Mouse (Mus musculus) brain, adult 2 months (tissue): Measurements from ENCODE around the gene Taf11.

Experiments used
- DNase-seq: peaks from one replicate; pipeline ENCODE4 v3.0.0; 2011; ENCODE audit warnings: low read depth, low spot score

Gene Taf11

DNA sequence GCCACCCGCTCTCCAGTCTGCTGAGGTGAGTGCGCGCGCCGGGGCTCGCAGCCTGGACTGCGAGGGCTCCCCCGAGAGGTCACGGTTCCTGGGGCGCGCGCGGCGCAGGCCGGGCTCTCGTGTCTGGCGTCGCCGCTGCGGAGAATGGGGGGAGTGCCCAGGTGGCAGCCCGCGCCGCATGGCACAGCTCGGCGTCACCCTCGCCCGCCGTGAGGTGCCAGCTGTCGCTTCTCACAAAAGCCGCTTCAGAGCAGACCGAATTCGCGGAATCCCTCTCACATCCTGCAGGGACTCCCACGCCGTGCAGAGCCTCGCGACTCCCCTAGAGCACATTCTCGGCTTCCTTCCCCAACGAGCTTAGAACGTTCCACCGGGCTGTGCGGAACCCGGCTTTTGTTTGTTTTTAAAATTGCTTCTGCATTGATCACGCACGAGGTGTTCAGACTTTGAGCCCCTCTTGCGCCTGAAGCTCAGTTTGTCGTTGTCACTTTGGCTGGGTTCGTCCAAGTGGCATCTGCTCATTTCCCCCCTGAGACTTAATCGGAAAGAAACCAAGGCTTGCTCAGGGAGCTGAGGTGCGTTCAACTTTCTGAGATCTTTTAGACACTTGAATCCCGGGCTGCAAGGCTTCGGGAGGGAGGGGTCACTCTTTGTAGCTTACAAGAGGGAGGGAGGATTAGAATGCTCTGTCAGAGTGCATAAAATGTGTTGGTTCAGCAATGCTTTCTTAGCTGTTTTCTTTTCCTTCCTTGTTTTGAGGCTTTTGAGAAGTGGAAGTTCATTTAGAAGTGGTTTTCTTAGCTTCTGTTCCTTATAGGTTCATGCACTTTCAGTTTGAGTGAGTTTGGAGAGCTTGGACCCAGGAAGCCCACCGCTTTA, at the start of gene Taf11:
Gene Taf11, minus strand, starts transcription at position 223 of the 879 bp plus-strand sequence.
- peak; percentile 94 for DNase-seq

DNA sequence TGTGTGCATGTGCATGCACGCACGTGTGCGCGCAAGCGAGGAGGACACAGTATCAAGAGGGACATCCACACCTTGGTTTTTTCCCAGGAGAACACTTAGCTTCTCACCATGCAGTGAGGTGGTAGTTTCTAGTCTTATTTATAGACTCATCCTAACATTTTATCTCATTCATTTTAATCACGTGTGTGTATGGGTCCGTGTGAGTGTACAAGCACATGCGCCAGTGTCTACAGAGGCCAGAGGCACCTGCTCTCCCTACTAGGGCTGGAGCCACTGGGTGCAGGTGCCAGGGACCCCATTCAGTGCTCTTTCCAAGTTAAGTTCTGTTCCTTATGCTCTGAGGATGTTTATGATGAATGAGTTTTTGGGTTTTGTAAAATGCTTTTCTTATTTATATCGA, 48.0 kb upstream of the Taf11 start:
- DNase-seq = no peak

DNA sequence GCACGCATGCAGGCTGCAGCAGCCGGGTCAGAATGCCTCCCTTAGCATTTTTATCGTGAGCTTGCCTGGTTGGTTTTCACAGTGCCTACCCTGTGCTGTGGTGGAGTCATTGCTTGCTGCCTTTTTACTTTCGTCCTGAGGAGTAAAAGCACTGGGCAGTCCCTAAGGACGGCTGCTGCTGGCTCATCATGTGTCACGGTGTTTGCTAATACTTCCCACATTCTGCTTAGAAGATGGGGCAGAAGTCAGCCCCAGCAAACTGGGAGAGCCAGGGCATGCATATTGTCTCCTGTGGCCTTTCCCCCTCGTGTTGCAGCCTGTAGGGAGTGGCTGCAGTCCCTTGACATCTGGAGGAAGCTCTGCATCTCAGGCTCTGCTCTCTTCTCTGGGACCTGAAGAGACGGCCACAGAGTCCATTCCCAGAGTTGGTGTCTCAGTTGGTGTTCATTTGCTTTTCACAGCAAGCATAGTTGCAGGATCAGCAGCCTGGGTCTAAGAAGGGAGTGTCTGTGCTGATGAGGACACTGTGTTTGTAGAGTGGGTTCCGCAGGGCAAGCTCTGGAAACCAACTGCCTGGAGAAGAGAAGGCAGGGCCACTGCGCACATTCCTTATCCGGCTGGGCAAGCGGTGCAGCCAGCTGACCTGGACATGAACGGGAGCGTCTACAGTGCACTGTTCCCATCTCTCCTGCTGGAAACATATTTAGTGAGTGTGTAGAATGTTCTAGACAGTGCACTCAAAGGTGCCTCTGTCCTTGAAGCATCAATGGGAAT, 45.2 kb upstream of the Taf11 start:
- no peak for DNase-seq

DNA sequence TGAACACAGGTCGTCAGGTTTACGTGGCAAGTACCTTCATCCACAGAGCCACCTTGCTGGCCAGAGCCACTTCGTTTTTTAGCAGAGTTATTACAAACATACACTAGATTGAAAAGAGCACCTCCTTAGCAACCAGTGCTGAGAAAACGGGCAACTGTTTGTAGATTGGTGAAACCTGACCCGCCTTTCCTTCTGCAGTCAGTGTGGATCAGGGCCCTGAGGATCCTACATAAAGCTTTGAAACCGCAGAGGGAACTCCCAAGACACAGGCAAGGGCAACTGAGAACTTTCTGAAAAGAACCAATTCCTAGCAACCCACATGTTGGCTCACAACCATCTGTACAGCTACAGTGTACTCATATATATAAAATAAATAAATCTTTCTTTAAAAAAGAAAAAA, 43.5 kb upstream of the Taf11 start:
- DNase-seq = no peak

DNA sequence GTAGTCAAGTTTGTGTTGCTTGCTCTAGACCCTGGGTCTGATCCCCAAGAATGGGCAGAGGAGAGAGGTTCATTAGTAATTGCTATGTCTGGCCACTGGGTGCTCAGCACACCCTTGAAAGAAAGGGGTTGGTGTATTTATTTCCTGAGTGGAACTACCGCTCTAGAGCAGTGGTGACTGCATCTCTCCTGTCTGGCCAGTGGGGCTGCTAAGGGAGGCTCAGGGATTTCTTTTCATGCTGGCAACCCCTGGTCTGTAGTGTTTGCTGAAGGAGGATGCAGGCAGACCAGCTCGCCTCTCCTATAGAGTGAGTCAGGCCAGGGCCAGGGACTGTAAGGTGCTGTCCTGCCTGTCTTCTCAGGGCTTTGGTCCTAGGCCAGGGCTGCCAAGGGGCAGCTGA, 37.5 kb upstream of the Taf11 start:
- DNase-seq = no peak

DNA sequence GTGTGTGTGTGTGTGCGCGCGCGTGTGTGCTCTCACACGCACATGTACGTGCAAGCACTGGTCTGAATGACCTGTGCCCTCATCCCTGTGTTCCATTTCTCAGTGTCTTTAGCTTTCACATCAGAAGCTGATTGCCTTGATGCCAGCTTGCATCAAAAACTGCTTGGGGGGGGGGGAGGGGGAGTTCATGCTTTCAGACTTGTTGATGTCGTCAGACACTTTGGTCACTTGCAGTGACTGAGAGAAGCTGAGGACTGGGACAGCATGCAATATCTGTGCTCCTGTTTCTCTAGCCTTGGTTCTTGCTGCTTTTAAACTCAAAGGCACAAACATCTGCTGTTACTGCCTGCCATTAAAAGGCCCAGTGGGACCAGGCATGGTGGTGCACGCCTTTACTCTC, 36.7 kb upstream of the Taf11 start:
- DNase-seq = no peak

DNA sequence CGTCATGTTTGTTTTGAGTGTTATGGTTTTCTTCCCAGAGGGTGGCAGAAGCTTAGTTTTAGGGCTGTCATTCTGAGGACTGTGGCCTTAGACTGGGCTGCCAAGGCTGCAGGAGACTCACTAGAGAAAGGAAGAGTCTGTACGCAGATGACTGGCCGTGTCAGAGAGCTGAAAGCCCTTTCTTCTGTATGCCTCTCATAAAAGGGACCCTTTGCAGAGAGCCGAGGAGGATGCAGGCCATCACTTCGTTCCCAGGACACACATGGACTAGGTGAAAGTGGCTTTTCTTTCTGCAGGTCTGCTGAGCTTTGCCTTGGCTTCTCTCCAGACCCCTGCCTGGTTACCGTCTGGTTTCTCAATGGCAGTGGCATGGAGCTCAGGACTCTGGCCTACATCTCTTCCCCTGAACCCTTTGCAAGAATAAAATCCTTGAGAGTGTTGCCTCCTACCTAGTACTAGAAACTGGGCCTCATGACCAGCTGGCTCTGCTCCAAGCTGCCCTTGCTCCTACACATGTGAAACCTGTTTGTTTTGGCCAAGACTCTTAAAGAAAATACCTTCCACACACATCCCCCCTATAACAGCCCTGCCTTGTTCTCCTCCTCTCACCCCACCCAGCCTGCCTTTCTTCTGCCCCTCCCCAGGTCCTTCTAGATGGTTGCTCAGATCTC, 36.0 kb upstream of the Taf11 start:
- DNase-seq = peak; percentile 97

DNA sequence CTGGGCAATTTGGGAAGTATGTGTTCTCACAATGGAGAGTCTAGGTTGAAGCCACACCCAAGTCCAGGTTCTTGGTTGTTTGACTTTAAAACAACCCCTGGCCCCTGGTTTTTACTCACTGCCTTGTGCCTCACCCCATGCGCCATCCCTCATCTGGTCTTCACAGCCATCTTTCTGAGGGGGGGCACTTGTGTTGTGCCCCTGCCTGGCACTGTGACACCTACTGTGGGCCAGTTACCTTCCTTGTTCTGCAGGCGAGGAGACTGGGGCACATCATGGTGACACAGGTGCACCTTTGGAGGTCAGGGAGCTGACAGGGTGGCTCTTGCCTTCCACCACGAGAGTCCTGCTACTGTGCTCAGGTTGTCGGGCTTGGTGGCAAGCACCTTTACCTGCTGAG, 32.5 kb upstream of the Taf11 start:
- no peak for DNase-seq

DNA sequence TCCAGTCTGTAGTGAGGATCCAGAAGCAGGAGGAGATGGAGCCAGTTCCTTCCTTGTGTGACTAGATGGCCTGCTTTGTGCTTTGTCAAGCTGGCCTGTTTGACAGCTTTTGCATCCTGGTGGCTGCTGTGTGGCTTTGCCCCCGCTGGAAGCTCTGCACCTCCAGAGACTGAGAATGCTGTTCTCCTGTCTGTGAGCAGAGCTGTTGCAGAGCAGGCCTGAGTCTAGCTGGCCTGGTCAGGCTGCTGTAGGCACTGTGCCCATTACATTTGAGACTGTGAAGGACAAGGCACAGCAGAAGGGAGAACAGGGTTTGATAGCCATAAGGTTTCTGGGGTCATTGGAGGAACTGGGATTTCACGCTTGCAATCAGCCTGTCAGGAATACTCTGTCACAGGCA, 32.1 kb upstream of the Taf11 start:
- peak; percentile 77 for DNase-seq

DNA sequence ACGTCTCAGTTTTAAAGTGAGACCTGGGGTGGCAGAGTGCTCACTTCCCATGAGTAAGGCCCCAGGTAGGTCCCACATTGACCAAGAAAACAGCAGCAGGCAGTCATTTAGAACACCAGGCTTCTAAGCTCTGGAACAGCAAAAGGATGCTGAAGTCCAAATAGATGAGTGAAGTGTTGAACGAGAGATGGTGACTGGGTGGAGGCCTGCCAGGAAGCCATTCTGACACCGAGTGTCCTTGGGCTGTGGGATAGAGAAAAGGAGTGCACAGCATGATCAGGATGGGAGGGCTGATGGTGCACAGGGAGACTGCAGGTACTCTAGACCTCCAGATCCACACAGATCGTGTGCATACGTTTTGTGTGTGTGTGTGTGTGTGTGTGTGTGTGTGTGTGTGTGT, 31.5 kb upstream of the Taf11 start:
- no peak for DNase-seq

DNA sequence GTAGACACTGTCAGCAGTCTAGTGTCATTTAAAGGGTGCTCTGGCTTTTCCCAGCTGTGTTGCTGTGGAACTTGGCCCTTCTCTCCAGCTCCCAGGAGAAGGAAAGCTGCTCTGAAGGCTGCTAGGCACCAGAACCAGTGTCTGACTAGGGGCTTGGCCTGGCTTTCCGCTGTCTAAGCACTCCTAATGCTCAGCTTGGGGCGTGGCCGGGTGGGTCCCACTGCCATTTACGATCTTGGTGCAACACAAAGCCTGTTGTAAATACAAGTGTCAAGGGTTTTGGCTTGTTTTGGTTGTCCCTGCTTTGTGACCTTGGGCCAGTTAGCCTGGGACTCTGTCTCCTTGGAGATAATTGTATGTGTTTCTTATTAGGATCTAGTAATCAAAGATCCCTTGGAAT, 30.7 kb upstream of the Taf11 start:
- DNase-seq = no peak

DNA sequence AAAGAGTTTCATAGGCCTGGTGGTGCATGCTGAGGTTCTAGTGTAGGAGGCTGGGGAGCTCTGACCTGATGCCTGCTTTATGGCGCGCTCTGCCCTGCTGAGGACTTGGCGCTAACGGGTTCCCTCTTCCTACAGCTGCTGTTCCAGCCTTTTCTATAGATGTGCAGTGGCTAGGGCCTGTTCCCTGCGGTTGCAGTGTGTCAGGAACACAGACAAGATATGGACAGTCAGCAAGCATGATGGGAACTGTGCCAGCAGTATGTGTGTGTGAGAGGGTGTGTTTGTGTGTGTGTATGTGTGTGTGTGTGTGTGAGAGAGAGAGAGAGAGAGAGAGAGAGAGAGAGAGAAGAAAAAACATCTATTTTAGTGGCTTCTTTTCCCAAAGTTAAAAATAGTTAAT, 29.4 kb upstream of the Taf11 start:
- no peak for DNase-seq

DNA sequence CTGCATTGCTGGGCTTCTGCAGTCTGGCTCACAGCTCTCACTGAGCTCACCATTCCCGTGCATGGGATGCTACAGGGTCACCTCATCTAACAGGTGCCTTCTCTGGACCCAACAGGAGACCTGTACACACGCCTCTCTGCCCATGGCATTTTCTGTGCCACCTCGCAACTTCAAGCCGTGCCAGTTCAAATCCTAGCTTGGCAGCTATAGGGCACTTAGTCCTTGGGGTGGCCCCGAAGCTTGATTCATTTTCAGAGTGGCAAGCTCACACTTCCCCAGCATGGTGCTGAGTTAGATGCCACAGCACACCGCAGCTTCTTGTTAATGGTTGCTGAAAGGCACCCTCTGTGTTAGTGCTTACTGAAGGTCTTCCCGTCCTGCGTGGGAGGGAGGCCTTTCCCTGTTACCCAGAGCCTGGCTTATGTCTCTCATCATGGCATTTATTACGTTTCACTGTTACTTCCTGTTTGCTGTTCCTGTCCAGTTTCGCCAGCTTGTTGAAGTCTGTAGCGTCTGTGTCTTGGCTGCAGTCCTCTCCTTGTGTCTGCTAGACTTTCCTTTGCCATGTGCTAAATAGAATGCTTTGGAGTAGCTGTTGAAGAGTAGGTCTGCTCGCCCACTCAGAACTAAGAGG, 28.6 kb upstream of the Taf11 start:
- peak; percentile 63 for DNase-seq

DNA sequence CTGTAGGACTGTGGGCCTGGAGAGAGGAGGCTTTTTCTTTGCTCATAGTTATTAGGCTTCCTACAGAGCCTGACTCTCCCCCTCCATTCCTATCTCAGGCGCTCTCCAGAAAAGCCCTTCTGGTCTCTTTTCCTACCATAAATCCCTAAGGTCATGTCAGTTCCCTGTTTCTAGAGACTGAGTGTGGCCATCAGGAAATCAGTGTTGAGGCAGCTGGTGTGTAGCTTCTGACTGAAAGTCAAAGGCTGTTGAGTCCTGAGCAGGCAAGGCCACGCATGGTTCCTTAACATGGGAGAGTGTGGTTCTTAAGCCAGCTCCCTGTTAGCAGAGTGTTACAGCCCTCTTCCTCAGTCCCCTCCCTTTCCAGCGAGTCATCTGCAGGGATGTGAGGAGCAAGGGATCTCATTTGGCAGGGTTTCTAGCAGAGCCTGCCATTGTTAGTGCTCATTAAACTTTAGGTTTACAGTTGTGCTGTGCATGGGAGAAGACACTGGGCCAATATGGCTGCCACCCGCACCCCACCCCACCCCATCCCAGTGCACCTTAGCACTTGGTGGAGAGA, 27.5 kb upstream of the Taf11 start:
- DNase-seq = no peak

DNA sequence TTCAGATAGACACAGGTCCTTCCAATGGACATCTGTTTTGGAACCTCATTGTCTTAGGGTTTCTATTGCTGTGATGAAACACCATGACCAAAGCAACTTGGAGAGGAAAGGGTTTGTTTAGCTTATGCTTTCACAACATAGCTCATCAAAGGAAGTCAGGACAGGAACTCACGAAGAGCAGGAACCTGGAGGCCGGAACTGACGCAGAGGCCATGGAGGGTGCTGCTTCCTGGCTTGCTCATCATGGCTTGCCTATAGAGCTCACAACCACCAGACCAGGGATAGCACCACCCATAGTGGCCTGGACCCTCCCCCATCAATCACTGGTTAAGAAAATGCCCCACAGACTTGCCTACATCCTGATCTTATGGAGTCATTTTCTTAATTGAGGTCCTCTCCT, 25.4 kb upstream of the Taf11 start:
- no peak for DNase-seq

DNA sequence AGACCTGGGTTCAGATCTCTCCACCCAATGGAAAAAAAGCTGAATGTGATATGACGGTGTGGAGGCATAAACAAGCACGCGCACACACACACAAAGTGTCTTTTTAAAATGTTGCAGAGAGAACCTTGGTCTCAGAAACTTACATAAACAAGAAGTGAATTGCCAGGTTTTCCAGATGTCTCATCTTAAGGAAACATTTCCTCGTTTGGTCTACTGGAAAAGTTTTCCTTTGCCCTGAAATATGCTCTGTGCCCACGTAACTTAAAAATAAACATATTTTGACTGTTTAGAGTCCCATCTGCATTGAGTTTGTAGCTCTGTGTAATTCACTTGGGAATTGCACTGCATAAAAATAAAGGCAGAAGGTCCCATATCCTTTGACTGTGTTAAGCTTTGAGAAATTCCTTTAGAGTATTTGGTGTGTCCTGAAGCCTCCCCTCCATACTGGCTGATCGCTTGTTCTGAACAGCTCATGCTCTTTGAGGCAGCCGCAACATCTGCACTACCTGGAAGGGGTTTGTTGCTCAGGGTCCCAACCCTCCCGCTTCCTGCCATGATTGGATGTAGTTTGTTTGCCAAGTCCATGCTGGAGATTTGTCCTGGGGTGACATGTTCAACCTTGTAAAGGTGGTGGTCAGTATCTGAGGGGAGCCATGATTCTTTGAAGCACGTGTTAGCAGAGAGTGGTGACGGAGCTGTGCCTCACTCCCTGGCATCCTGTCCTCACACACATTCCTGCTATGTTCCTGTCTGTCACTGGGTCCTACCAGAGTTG, 24.7 kb upstream of the Taf11 start:
- peak; percentile 41 for DNase-seq

DNA sequence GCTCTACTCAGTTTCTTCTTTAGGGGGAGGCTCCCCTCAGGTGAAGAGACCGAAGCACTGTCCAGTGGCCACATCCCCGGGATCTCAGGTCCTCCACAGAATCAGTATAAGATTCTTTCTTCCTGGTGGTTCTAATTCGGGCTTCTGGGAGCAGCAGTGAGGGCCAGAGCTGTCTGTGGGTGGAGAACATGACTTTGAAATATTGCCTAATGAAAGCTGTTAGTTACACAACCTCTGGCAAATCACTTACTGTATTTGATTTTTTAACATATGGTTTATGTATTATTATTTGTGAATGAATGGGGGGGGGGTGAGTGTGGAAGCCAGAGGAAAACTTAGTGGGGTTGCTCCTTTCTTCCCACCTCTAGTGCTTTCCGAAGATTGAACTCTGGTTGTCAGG, 22.2 kb upstream of the Taf11 start:
- no peak for DNase-seq

DNA sequence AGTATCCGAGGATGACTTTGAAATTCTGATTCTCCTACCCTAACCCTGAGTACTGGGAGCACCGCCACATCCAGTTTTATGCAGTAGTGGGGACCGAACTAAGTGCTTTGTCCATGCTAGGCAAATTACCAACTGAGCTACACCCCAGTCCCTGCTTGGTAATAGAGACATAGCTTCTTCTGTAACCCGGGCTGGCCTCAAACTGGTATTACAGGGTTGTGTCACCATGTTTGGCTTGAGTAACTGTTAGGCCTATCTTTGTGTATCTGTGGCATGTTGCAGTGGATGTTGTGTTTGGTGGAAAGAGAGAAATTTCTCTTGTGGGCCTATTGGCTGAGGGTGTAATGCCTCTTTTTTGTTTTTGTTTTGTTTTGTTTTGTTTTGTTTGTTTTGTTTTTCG, 20.6 kb upstream of the Taf11 start:
- DNase-seq = no peak

DNA sequence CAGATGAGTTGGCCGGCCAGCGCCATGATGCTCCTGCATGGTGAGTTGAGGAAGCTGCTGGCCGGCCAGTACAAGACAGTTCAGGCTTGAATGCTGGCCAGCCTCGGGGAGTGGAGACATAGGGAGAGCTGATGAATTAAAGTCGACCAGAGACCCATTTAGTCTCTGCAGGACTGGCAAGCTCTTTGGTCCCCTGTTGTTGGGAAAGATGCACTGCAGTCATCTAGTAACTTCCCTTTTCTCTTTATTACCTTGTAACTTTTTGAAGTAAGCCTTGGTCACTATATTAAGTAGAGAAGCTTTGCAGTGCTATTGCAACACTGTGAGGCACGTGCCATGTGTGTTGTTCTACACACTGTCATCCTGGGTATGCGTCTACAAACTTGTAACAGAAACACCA, 15.9 kb upstream of the Taf11 start:
- DNase-seq = no peak

DNA sequence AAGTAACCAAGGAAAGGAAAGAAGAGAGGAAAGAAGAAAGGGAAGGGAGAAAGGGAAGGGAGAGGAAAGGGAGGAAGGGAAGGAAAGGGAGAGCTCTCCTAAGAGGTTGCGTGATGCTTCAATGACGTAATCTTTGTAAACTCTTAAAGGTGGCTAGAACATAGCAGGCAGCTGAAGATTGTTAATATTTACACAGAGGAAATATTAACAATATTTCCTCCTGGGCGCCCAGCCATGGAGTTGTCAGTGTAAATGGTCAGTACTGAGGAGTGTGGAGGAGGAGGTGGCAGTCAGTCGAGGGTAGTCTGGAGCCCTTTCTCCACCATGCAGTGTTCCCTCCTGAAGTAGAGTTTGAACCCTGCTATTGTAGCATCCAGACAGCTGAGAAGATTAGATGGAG, 15.4 kb upstream of the Taf11 start:
- no peak for DNase-seq

DNA sequence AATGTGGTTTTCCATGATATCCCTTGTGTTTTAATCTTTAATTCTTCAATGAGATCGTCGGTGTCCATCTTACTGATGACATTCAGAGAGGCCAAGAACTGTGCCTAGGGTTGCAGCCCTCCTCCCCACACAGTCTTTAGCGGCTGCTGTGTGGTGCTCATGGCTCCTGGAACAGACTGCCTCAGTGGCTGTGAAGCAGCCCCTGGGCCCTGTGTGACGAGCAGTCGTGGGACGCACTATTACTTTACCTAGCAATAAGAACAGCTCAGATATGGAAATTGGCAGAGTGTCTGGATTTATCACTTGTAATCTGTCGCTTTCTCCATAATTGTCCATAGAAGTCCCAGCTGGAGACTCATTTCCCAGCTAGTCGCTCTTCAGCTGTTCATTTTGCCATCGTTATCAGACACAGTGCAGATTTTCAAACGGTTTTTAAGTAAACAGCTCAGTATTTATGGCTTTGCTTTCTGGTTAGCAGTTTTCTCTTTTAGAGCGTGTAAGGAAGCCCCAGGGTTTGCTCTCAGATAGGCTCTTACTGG, 12.6 kb upstream of the Taf11 start:
- peak; percentile 30 for DNase-seq
